Mouse (Mus musculus) kidney, adult 2 months (tissue): ENCODE measurements around the gene Dpp7. TPM values are rescaled to one million over a fixed set of nuclear protein-coding genes. Genes with fewer than 3 reads are reported as not detected.

Experiments
- DNase-seq: peaks from one replicate; pipeline ENCODE4 v3.0.0; 2021
- H3K27ac ChIP-seq: fragments of 200-500 bp; 2 replicates; pipeline ENCODE4 v1.5.1; 2012; ENCODE audit warnings: low read depth, low read length, control low read depth, inconsistent platforms; ENCODE audit not compliant: insufficient read depth
- H3K27me3 ChIP-seq: fragments of 200-500 bp; replicated peaks from 2 replicates; pipeline ENCODE4 v1.6.1; 2012; ENCODE audit warnings: mild to moderate bottlenecking, moderate library complexity, low read length, inconsistent platforms; ENCODE audit not compliant: control insufficient read depth, insufficient read depth
- H3K36me3 ChIP-seq: fragments of 200-500 bp; 2 replicates; pipeline ENCODE4 v1.6.1; 2012; ENCODE audit warnings: mild to moderate bottlenecking, moderate library complexity, low read length, inconsistent platforms; ENCODE audit not compliant: control insufficient read depth, insufficient read depth
- H3K4me1 ChIP-seq: fragments of 200-500 bp; 2 replicates; pipeline ENCODE4 v1.6.1; 2011; ENCODE audit warnings: low read length; ENCODE audit not compliant: control insufficient read depth, insufficient read depth
- H3K4me3 ChIP-seq: fragments of 200-500 bp; 2 replicates; pipeline ENCODE4 v1.5.1; 2011; ENCODE audit warnings: mild to moderate bottlenecking, low read depth, low read length, control low read depth; ENCODE audit not compliant: insufficient read depth
- CTCF ChIP-seq: fragments of 200-500 bp; conservative IDR thresholded peaks from 2 replicates; pipeline ENCODE4 v1.5.1; 2011; ENCODE audit warnings: low read depth, mild to moderate bottlenecking, control low read depth, low read length, moderate library complexity, mixed read lengths; ENCODE audit not compliant: insufficient read depth, insufficient read length
- POLR2A ChIP-seq: fragments of 200-500 bp; IDR thresholded peaks from one replicate; pipeline ENCODE4 v1.6.1; 2011; ENCODE audit warnings: low read depth, low read length, control low read depth
- WGBS: fragments of 180-500 bp; shearing (Covaris S2); methylation state at CpG from one replicate; pipeline ENCODE4 v1.1.7; 2018; 5-methylcytosine and 5-hydroxymethylcytosine counted together
- polyA plus RNA-seq: library from polyadenylated mRNA; depleted of rRNA; stranded (reverse); fragments of >200 nt; gene quantifications from 2 replicates; pipeline ENCODE4 v1.2.3, GENCODE M21; 2012; rRNA removed

Dpp7 gene
- 167 and 171 TPM in 2 replicates for polyA plus RNA-seq

GRCm38 (mm10) chr2:25356208-25357079 lies at the start of gene Dpp7:
Dpp7 (minus strand) TSS chr2:25356359.
- Histone ChIP-seq H3K4me3 (peak within 1 kb of the TSS; percentile 66), H3K36me3 (no peaks in the 10 kb centered on the region), H3K27me3 (no peaks in the 10 kb centered on the region), H3K27ac (peak within 1 kb of the TSS; percentile 14), H3K4me1 (peaks cover 9% of the 10 kb centered on the region; the same call in 1 of the 2 replicates)
- TF ChIP-seq POLR2A (peak; percentile 46), CTCF (no peak)
- 3% methylated on average over 13 of the region's 13 CpGs for WGBS
- peak; percentile 92 for DNase-seq

GRCm38 (mm10) chr2:25403994-25404393 lies 47.8 kb upstream of the Dpp7 start:
- H3K36me3 ChIP-seq, result no peaks in the 10 kb centered on the region
- H3K27ac ChIP-seq, result no peak overlapping the region
- no peak overlapping the region; the same call in 1 of the 2 replicates for H3K4me3 ChIP-seq
- 80% methylated on average over 4 of the region's 4 CpGs for WGBS
- TF ChIP-seq POLR2A (no peak), CTCF (no peak)
- no peaks in the 10 kb centered on the region for H3K4me1 ChIP-seq
- no peak for DNase-seq
- H3K27me3 ChIP-seq, result no peaks in the 10 kb centered on the region

- Histone ChIP-seq H3K27ac (no peak overlapping the region), H3K4me1 (no peaks in the 10 kb centered on the region), H3K4me3 (peak overlapping the region; percentile 67), H3K36me3 (no peaks in the 10 kb centered on the region), H3K27me3 (no peaks in the 10 kb centered on the region)
- 1% methylated on average over 54 of the region's 54 CpGs for whole genome bisulfite sequencing
- TF ChIP-seq CTCF, result no peak
- no peak for TF ChIP-seq POLR2A
- DNase-seq, result peak; percentile 82
Observed at GRCm38 (mm10) chr2:25402972-25403601, 46.9 kb upstream of the Dpp7 start.

GRCm38 (mm10) chr2:25402377-25402971 lies 46.3 kb upstream of the Dpp7 start:
- H3K27me3 ChIP-seq, result no peaks in the 10 kb centered on the region
- no peaks in the 10 kb centered on the region for H3K4me1 ChIP-seq
- H3K27ac ChIP-seq, result no peak overlapping the region
- H3K36me3 ChIP-seq, result no peaks in the 10 kb centered on the region
- 1% methylated on average over 13 of the region's 13 CpGs for WGBS
- peak overlapping the region; percentile 67 for H3K4me3 ChIP-seq
- DNase-seq, result peak; percentile 87
- no peak for TF ChIP-seq POLR2A
- peak; percentile 82 for TF ChIP-seq CTCF

- peak; percentile 70 for TF ChIP-seq CTCF
- no peak for TF ChIP-seq POLR2A
- Histone ChIP-seq H3K27ac (no peak overlapping the region), H3K36me3 (no peaks in the 10 kb centered on the region), H3K27me3 (no peaks in the 10 kb centered on the region), H3K4me3 (no peak overlapping the region), H3K4me1 (peaks cover 4% of the 10 kb centered on the region; the same call in 1 of the 2 replicates)
- 3% methylated on average over 17 of the region's 17 CpGs for WGBS
- DNase-seq, result peak; percentile 78
Observed at GRCm38 (mm10) chr2:25400764-25401163, 44.6 kb upstream of the Dpp7 start.

GRCm38 (mm10) chr2:25400291-25400690 lies 44.1 kb upstream of the Dpp7 start:
- H3K4me3 ChIP-seq, result no peak overlapping the region
- H3K27ac ChIP-seq, result no peak overlapping the region
- H3K36me3 ChIP-seq, result no peaks in the 10 kb centered on the region
- DNase-seq, result no peak
- no peak for TF ChIP-seq CTCF
- no peak for TF ChIP-seq POLR2A
- 21% methylated on average over 16 of the region's 16 CpGs for WGBS
- peaks cover 7% of the 10 kb centered on the region; the same call in 1 of the 2 replicates for H3K4me1 ChIP-seq
- H3K27me3 ChIP-seq, result no peaks in the 10 kb centered on the region
